13 mouse cellular contexts compared by ENCODE assay signal in genomic region chr12:112633686-112634085, GRCm38 (mm10). TPM values are rescaled to one million over a fixed set of nuclear protein-coding genes. Genes with fewer than 3 reads are reported as not detected.
DNase-seq lines count a peak whose midpoint lies in the region; ATAC-seq and TF ChIP-seq lines count a peak whose summit lies in the region.
"Had no signal": no experiment of that assay in that cellular context is flagged by ENCODE, and none has a peak within 500 bp of the region (broad histone marks: within the 10 kb centered on the region; RNA-seq: fewer than 3 reads in every experiment).

No protein-coding gene starts in this region.

- no peak overlapping the region for H3K4me3 ChIP-seq in intestine, embryonic 15.5 days (replicated peaks)
- H3K4me3 ChIP-seq in intestine, embryonic 16.5 days (ENCODE audit: low read length): no peak overlapping the region
- H3K4me3 ChIP-seq in thymus, adult 2 months (ENCODE audit: control insufficient read depth, insufficient read depth, low read length): no peak overlapping the region
- no peak overlapping the region for H3K4me3 ChIP-seq in brown adipose tissue, adult 24 weeks (ENCODE audit: insufficient read depth, low read depth, low read length)
- no peak overlapping the region for H3K4me3 ChIP-seq in macrophage (ENCODE audit: inconsistent target)

- H3K27me3 ChIP-seq in intestine, embryonic 15.5 days (replicated peaks): no peaks in the 10 kb centered on the region
- no peaks in the 10 kb centered on the region for H3K27me3 ChIP-seq in intestine, embryonic 16.5 days (replicated peaks; ENCODE audit: control insufficient read depth, insufficient read depth, low read length)
- no peaks in the 10 kb centered on the region for H3K27me3 ChIP-seq in thymus, adult 2 months (ENCODE audit: control insufficient read depth, insufficient read depth, low read length)

- peak; percentile 14; the same call in 1 of the 2 replicates for ATAC-seq in intestine, embryonic 15.5 days
- no peak for ATAC-seq in intestine, embryonic 16.5 days
- ATAC-seq: hindbrain, postnatal 0 days had no signal

- no peaks in the 10 kb centered on the region for H3K36me3 ChIP-seq in intestine, embryonic 15.5 days
- no peaks in the 10 kb centered on the region for H3K36me3 ChIP-seq in intestine, embryonic 16.5 days (ENCODE audit: control insufficient read depth, insufficient read depth, low read length)
- H3K36me3 ChIP-seq in thymus, adult 2 months (ENCODE audit: control insufficient read depth, insufficient read depth, low read length): no peaks in the 10 kb centered on the region
- peaks cover 6% of the 10 kb centered on the region; the same call in 1 of the 2 replicates for H3K36me3 ChIP-seq in macrophage (ENCODE audit: inconsistent target)

- no peak for TF ChIP-seq CTCF in thymus, adult 2 months (IDR thresholded peaks at IDR 0.05; ENCODE audit: borderline replicate concordance, control insufficient read depth, extremely low read depth, insufficient read depth, low read length, poor library complexity)

- WGBS in intestine, embryonic 15.5 days: 60% methylated on average over 9 of the region's 9 CpGs
- WGBS in intestine, embryonic 16.5 days: 59% methylated on average over 9 of the region's 9 CpGs
- WGBS in thymus, adult 2 months: 84% methylated on average over 9 of the region's 9 CpGs
- WGBS in macrophage (ENCODE audit: missing documents): 77% methylated on average over 9 of the region's 9 CpGs

- DNase-seq in thymus, postnatal 0 days (ENCODE audit: low spot score): peak; percentile 39
- no peak for DNase-seq in thymus, adult 2 months
- no peak for DNase-seq in urinary bladder, postnatal 10 days (ENCODE audit: low spot score)
- DNase-seq in neural tube, embryonic 10.5 days (ENCODE audit: extremely low spot score, low spot score): no peak
- DNase-seq: cerebellum, postnatal 10 days; heart, postnatal 36 days; kidney, postnatal 10 days had no signal

- H3K4me1 ChIP-seq in intestine, embryonic 15.5 days (replicated peaks): peaks cover 16% of the 10 kb centered on the region
- peaks cover 13% of the 10 kb centered on the region for H3K4me1 ChIP-seq in intestine, embryonic 16.5 days (ENCODE audit: control insufficient read depth, insufficient read depth, low read length)
- H3K4me1 ChIP-seq in thymus, adult 2 months (replicated peaks; ENCODE audit: control insufficient read depth, insufficient read depth, low read length): peaks cover 16% of the 10 kb centered on the region
- H3K4me1 ChIP-seq in brown adipose tissue, adult 24 weeks (ENCODE audit: control insufficient read depth, insufficient read depth, insufficient read length, low read length): peaks cover 13% of the 10 kb centered on the region

- H3K9ac ChIP-seq in intestine, embryonic 15.5 days: no peak overlapping the region
- H3K9ac ChIP-seq in intestine, embryonic 16.5 days (ENCODE audit: low read depth, low read length): no peak overlapping the region

- no peaks in the 10 kb centered on the region for H3K9me3 ChIP-seq in intestine, embryonic 15.5 days
- no peaks in the 10 kb centered on the region for H3K9me3 ChIP-seq in intestine, embryonic 16.5 days (ENCODE audit: control insufficient read depth, low read length)

- no peaks in the 10 kb centered on the region for H3K79me2 ChIP-seq in macrophage (ENCODE audit: inconsistent target)

- H3K27ac ChIP-seq in intestine, embryonic 15.5 days: no peak overlapping the region
- H3K27ac ChIP-seq in intestine, embryonic 16.5 days (ENCODE audit: low read length): no peak overlapping the region
- no peak overlapping the region for H3K27ac ChIP-seq in thymus, adult 2 months (ENCODE audit: control insufficient read depth, insufficient read depth, low read length)
- peak overlapping the region; percentile 40; the same call in 1 of the 2 replicates for H3K27ac ChIP-seq in brown adipose tissue, adult 24 weeks (replicated peaks; ENCODE audit: low read depth, low read length)
- peak overlapping the region; percentile 98 for H3K27ac ChIP-seq in macrophage
- H3K27ac ChIP-seq: hindbrain, postnatal 0 days had no signal

- no peak for TF ChIP-seq POLR2A in thymus, adult 2 months (IDR thresholded peaks at IDR 0.05; ENCODE audit: control insufficient read depth, extremely low read depth, insufficient read depth, low read length, poor library complexity)

- H3K4me2 ChIP-seq in intestine, embryonic 15.5 days (replicated peaks): no peak overlapping the region
- no peak overlapping the region for H3K4me2 ChIP-seq in intestine, embryonic 16.5 days (ENCODE audit: low read depth, low read length)
- H3K4me2 ChIP-seq: heart, embryonic 11.5 days had no signal

RNA-seq across cellular contexts. Expression of gene Siva1, which starts 10.8 kb away (rescaled TPM):
- 183 and 225 TPM in 2 replicates for polyA plus RNA-seq in intestine, embryonic 15.5 days (2015; fragmentation: Nextera tagmentation; extraction: Ambion mirVana)
- polyA plus RNA-seq in intestine, embryonic 16.5 days (2015; fragmentation: Nextera tagmentation; extraction: Ambion mirVana): 168 and 186 TPM in 2 replicates
- 174 and 203 TPM in 2 replicates for polyA plus RNA-seq in thymus, postnatal 0 days (2015; fragmentation: Nextera tagmentation; extraction: Ambion mirVana)
- 131 and 134 TPM in 2 replicates for polyA plus RNA-seq in thymus, adult 2 months (2012; rRNA removed)
- 36.7 and 42.7 TPM in 2 replicates for polyA plus RNA-seq in brown adipose tissue, adult 24 weeks (2012; ENCODE audit: insufficient read depth, insufficient read length, missing spikeins)
- 10 to 100 TPM in 9 of 26 experiments, 1 to 10 TPM in 16, not detected in 1; 1.1 to 26.5 (median 6.5) TPM for total RNA-seq in macrophage (2018; cell fraction: chromatin; rRNA removed)
- total RNA-seq in macrophage (2018; cell fraction: cytosol; rRNA removed): 10 to 100 TPM; 12.1 to 26.8 (median 20.1) TPM
- total RNA-seq in macrophage (2018; cell fraction: nucleus; rRNA removed): 10 to 100 TPM in 11 of 26 experiments, 1 to 10 TPM in 15; 2.3 to 45.8 (median 8.3) TPM
- polyA plus RNA-seq in macrophage (2018): 5.6 to 43.8 TPM (median 19.5 TPM) in 3 replicates

RNA-seq across cellular contexts. Expression of gene Adssl1, which starts 13.8 kb away (rescaled TPM):
- 2.1 and 2.8 TPM in 2 replicates for polyA plus RNA-seq in intestine, embryonic 15.5 days (2015; fragmentation: Nextera tagmentation; extraction: Ambion mirVana)
- 2.1 and 2.7 TPM in 2 replicates for polyA plus RNA-seq in intestine, embryonic 16.5 days (2015; fragmentation: Nextera tagmentation; extraction: Ambion mirVana)
- polyA plus RNA-seq in thymus, postnatal 0 days (2015; fragmentation: Nextera tagmentation; extraction: Ambion mirVana): 10.1 and 10.6 TPM in 2 replicates
- polyA plus RNA-seq in thymus, adult 2 months (2012; rRNA removed): 10.9 and 14.2 TPM in 2 replicates
- 34.5 and 46.5 TPM in 2 replicates for polyA plus RNA-seq in brown adipose tissue, adult 24 weeks (2012; ENCODE audit: insufficient read depth, insufficient read length, missing spikeins)
- total RNA-seq in macrophage (2018; cell fraction: chromatin; rRNA removed): 10 to 100 TPM in 13 of 26 experiments, 1 to 10 TPM in 13; 2.6 to 59.5 (median 10.7) TPM
- 10 to 100 TPM in 25 of 26 experiments, 1 to 10 TPM in 1; 9.8 to 60.0 (median 28.1) TPM for total RNA-seq in macrophage (2018; cell fraction: cytosol; rRNA removed)
- 10 to 100 TPM in 14 of 26 experiments, 1 to 10 TPM in 12; 5.0 to 69.9 (median 11.8) TPM for total RNA-seq in macrophage (2018; cell fraction: nucleus; rRNA removed)
- polyA plus RNA-seq in macrophage (2018): 33.0 to 157 TPM (median 71.6 TPM) in 3 replicates

RNA-seq across cellular contexts. Expression of gene Akt1, which starts 41.0 kb away (rescaled TPM):
- polyA plus RNA-seq in intestine, embryonic 15.5 days (2015; fragmentation: Nextera tagmentation; extraction: Ambion mirVana): 128 and 141 TPM in 2 replicates
- polyA plus RNA-seq in intestine, embryonic 16.5 days (2015; fragmentation: Nextera tagmentation; extraction: Ambion mirVana): 56.5 and 65.5 TPM in 2 replicates
- 60.8 and 80.4 TPM in 2 replicates for polyA plus RNA-seq in thymus, postnatal 0 days (2015; fragmentation: Nextera tagmentation; extraction: Ambion mirVana)
- polyA plus RNA-seq in thymus, adult 2 months (2012; rRNA removed): 220 and 229 TPM in 2 replicates
- polyA plus RNA-seq in brown adipose tissue, adult 24 weeks (2012; ENCODE audit: insufficient read depth, insufficient read length, missing spikeins): 31.5 and 38.8 TPM in 2 replicates
- 100 to 1,000 TPM in 20 of 26 experiments, 10 to 100 TPM in 6; 46.0 to 331 (median 122) TPM for total RNA-seq in macrophage (2018; cell fraction: chromatin; rRNA removed)
- total RNA-seq in macrophage (2018; cell fraction: cytosol; rRNA removed): 100 to 1,000 TPM in 25 of 26 experiments, 10 to 100 TPM in 1; 98.0 to 240 (median 160) TPM
- 100 to 1,000 TPM in 16 of 26 experiments, 10 to 100 TPM in 10; 69.7 to 196 (median 103) TPM for total RNA-seq in macrophage (2018; cell fraction: nucleus; rRNA removed)
- 174 to 203 TPM (median 184 TPM) in 3 replicates for polyA plus RNA-seq in macrophage (2018)

RNA-seq across cellular contexts. Expression of gene Zbtb42, which starts 44.9 kb away (rescaled TPM):
- polyA plus RNA-seq in intestine, embryonic 15.5 days (2015; fragmentation: Nextera tagmentation; extraction: Ambion mirVana): 7.5 and 10.3 TPM in 2 replicates
- polyA plus RNA-seq in intestine, embryonic 16.5 days (2015; fragmentation: Nextera tagmentation; extraction: Ambion mirVana): 6.8 and 8.2 TPM in 2 replicates
- polyA plus RNA-seq in thymus, postnatal 0 days (2015; fragmentation: Nextera tagmentation; extraction: Ambion mirVana): 2.6 and 2.8 TPM in 2 replicates
- 15.9 and 17.8 TPM in 2 replicates for polyA plus RNA-seq in thymus, adult 2 months (2012; rRNA removed)
- polyA plus RNA-seq in brown adipose tissue, adult 24 weeks (2012; ENCODE audit: insufficient read depth, insufficient read length, missing spikeins): 0.58 and 0.75 TPM in 2 replicates
- total RNA-seq in macrophage (2018; cell fraction: chromatin; rRNA removed): 1 to 10 TPM in 19 of 26 experiments, under 1 TPM in 6, not detected in 1; 0.33 to 9.8 (median 1.9) TPM
- total RNA-seq in macrophage (2018; cell fraction: cytosol; rRNA removed): 10 to 100 TPM in 1 of 26 experiments, 1 to 10 TPM in 25; 1.1 to 13.8 (median 3.6) TPM
- 10 to 100 TPM in 2 of 26 experiments, 1 to 10 TPM in 24; 1.0 to 13.1 (median 3.1) TPM for total RNA-seq in macrophage (2018; cell fraction: nucleus; rRNA removed)
- polyA plus RNA-seq in macrophage (2018): 3.2 to 4.7 TPM (median 3.5 TPM) in 3 replicates

RNA-seq across cellular contexts. Expression of gene Inf2, which starts 45.1 kb away (rescaled TPM):
- polyA plus RNA-seq in intestine, embryonic 15.5 days (2015; fragmentation: Nextera tagmentation; extraction: Ambion mirVana): 2.5 and 2.8 TPM in 2 replicates
- polyA plus RNA-seq in intestine, embryonic 16.5 days (2015; fragmentation: Nextera tagmentation; extraction: Ambion mirVana): 1.6 and 2.6 TPM in 2 replicates
- 2.2 and 3.1 TPM in 2 replicates for polyA plus RNA-seq in thymus, postnatal 0 days (2015; fragmentation: Nextera tagmentation; extraction: Ambion mirVana)
- polyA plus RNA-seq in thymus, adult 2 months (2012; rRNA removed): 26.3 and 26.8 TPM in 2 replicates
- polyA plus RNA-seq in brown adipose tissue, adult 24 weeks (2012; ENCODE audit: insufficient read depth, insufficient read length, missing spikeins): 12.9 and 13.5 TPM in 2 replicates
- total RNA-seq in macrophage (2018; cell fraction: chromatin; rRNA removed): 100 to 1,000 TPM in 3 of 26 experiments, 10 to 100 TPM in 23; 10.2 to 397 (median 25.5) TPM
- 10 to 100 TPM in 12 of 26 experiments, 1 to 10 TPM in 14; 2.1 to 23.7 (median 7.4) TPM for total RNA-seq in macrophage (2018; cell fraction: cytosol; rRNA removed)
- 10 to 100 TPM in 16 of 26 experiments, 1 to 10 TPM in 10; 4.2 to 93.0 (median 16.7) TPM for total RNA-seq in macrophage (2018; cell fraction: nucleus; rRNA removed)
- 6.8 to 20.9 TPM (median 9.4 TPM) in 3 replicates for polyA plus RNA-seq in macrophage (2018)

Comparison
In these comparisons a context has a peak if more than half of its experiments do, and no peak if none do; other contexts are left out.
1. H3K27ac ChIP-seq: peak in brown adipose tissue, adult 24 weeks (single experiment) and macrophage (single experiment); none in intestine, embryonic 15.5 days (single experiment), intestine, embryonic 16.5 days (single experiment) and thymus, adult 2 months (single experiment).